Mouse (Mus musculus) adrenal gland, postnatal 36 days (tissue): ENCODE results near the gene Nrbp1. TPM values are rescaled to one million over a fixed set of nuclear protein-coding genes. Genes with fewer than 3 reads are reported as not detected.
A peak's percentile ranks its signal among the peaks of the same experiment; 100 is the strongest.

Experiments used
- DNase-seq, 2 experiments: peaks; one replicate each; pipeline ENCODE4 v3.0.0; 2021; ENCODE audit warnings: mixed read lengths in 1 of 2
- total RNA-seq, 2 experiments: library from RNA; stranded (reverse); gene quantifications; 2 replicates each; pipeline ENCODE4 v1.2.3; 2021

The Nrbp1 gene
- total RNA-seq, 2 experiments from 2014 or later: 80.6 to 95.8 TPM

DNA sequence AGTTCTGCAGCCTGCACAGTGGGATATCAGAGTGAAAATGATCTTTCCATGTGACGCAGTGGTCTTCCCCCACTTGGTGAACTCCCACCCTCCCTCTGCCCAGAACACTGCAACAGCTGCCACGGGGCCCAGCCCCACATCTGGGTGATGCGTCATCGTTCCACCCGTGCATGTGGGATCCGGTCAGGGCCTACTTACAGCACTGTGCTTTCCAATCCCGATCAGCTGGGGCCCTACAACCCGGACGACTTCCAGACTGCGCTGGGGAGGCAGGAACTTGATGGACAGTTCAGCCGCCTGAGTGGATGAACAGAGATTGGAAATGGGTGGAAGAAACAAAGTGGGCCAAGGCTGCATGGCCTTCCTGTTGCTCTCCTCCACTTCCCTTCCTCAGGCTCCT lies 17.0 kb downstream of the Nrbp1 start:
- DNase-seq: no peak

DNA sequence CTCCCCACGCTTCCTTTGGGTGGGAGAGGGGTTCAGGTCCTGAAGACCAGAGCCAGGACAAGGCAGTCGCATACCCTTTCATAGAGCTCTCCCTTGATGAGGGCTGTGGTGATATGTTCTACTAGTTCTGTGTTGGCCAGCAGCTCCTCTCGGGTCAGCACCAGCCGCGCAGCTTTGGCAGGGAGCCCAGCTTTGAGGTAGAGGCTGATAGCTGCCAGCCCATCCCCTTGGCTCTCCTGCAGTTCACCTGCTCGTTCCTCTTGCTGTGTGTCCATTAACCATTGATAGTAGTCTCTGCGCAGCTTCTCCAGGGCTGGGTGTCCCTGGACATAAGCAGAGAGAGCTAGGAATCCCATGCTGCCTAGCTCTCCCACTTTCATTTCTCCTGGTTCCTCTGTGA lies 25.4 kb downstream of the Nrbp1 start:
- no peak for DNase-seq

DNA sequence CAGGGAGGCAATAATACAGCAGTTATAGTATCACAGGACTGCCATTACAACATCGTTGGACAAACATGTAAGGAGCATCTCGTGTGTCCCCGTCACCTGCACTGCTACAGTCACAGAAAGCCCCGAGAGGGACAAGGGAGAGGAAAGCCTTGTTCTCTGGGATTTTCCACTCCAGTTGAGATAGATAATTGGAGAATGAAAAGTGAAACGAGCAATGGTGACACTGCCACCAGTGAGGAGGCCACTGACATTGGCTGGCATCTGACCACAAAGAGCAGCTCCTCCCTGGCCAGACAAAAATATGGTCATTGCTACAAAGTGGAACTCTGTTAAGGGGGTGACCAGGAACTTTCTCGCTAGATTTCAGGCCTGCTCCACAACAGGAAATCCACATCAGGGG lies 27.0 kb downstream of the Nrbp1 start:
- no peak for DNase-seq

DNA sequence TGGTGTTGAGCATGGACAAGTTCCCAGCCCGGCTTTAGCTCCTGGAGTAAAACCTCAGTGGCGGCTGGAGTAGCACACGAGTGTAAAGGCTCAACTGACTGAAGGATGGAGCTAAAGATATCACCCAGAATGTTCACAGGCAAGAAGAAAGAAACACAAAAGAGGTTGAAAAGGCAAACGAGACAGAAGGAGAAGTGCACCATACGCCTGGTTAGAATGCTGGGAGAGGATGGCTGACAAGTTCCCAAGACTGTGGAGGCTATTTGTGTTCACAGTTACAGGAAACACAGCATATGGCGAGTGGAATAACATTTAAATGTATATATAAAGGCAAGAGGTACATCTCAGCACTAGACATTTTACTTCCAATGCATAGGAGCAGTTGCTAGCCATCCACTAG lies 32.4 kb downstream of the Nrbp1 start:
- no peak for DNase-seq

DNA sequence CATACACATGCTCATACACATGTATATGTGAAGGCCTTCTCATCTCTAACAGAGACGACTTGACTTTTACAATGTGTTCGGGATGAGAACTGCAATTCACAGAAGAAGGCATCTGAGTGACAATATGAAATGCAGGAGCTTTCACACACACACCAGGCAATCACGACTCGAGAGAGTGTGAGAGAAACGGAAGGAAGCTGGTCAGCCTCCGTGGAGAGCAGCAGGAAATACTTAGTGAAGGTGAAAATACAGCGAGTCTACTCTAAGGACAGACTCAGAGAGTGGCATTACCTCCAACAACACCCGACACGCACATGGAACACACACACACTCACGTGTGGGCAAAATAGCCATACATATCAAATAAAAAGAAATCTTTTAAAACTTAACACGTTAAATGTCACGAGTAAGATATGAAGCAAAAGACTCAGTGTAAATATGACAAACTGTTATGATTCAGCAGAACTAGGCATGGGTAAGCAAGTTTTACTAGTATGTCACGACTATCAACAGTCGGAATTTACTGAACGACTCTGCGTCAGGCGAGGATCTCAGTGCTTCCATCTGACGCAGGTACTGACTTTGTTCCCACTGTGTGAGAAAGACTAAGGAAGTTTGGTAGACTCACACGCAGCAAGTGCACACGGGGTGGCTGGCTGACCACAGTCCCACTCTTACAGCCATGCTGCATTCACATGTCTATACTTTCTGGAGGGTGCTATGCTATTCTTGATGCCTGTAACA lies 38.8 kb downstream of the Nrbp1 start:
- no peak for DNase-seq

DNA sequence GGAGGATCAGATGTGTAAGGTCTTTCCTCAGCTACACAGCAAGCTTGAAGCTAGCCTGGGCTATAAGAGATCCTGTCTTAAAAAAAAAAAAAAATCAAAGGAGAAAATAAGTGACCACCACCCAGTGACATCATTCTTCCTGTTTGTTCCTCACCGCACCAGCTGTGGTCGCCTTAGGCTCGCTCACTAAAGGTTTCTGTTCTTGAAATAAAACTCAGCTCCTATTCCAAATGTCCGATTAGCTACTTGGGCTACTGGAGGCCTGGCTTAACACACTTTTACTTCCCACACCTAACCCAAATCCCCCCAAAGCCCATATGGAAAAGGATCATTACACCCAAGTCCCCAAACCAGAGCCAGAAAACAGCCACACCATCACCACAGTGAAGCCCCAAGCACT lies 47.6 kb downstream of the Nrbp1 start:
- no peak for DNase-seq

DNA sequence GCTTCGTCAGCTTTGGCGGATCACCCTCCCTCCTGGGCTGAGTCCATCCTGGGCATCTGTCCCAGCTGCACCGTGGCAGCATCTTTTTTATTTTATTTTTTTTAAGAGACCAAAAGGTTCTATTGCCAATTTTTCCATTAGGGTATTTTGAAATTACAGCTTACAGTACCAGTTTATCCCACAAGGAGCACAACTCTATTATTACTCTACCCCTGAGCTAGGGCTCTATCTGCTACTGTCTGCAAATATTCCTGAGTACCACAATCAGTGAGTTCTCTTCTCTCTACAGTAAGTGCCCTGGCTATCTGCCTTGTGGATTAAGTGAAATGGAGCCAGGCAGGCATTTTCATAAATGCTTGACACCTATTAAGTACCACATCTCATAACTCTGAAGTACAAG lies 48.0 kb downstream of the Nrbp1 start:
- DNase-seq: no peak

DNA sequence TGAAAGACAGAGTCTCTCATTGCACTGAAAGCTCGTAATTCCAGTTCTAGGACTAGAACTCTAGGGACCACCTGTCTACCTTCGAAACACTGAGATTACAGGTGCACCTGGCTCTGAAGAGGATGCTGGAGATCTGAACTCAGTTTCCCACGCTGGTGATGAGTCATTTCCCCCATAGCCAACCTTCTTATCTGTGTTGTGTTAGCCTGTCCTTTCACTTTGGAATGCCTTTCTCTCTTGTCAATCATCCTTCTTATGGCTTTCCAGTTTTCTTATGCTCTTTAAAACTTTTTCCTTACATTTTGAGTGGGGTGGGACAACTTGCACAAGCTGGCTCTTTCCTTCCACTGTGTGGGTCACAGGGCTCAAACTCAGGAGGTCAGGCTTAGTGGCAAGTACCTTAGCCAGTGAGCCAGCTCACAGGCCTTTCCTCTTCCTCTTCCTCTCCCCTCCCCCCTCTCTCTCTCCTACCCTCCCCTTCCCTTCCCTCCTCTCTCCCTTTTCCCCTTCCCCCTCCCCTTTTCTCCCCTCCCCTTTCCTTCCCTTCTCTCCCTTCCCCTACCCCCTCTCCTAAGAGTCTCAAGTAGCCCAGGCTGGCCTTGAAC lies 49.1 kb downstream of the Nrbp1 start:
- no peak for DNase-seq

DNA sequence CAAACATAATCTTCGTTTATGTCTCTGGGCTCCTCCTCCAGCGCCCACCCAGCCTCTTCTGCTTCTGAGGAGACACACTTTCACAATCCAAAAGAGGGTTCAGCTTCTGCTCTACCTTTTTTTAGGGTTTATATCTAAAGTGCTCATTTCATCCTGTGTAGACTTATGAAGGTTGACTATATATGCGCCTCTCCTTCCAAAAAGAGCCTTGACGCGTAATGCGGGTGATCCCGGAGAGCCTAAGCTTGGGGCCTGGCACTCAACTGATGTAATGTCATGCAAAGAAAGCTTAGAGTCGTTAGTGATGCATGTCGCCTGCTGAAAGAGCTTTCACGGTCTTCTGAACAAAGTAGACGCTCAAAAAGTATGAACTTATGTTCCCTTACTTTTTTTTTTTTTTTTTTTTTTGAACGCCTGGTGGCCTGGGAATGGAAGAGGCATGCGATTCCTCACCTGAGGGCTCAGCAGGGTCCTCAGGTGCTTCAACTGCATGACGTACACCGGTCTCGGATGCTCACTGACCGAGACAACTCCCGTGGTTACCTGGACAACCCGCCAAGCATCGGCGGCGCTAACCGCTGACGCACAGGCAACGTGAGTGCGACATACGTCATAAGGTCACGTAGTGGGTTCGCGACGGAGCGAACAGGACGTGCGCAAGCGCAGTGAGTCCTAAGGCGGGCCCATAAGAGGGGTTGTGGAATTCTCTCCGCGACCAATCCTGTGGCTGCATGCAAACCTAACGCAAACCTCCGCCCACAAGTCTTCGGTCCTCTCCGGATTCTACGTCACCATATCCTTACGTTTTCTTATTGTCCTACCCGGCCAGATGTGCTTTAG lies 50.1 kb downstream of the Nrbp1 start, which contains the start of gene Ift172:
Gene Ift172, minus strand, starts transcription at position 596 of the 840 bp plus-strand sequence.
- peak; percentile 97 to 98 for DNase-seq

DNA sequence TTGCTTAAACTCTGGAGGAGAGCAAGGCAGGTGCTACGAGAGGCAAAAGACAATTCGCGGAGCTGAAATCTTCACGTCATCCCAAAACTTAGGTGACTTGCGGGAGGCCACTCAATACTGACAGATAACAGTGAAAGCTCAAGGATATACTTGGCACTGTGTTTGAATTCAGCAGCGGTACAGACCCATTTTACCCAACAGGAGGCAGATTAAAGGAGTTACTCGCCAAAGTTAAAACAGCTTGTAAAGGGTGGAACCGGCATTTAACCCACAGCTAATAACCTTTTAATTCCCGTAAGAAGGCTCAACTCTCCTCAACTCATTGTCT lies 50.7 kb downstream of the Nrbp1 start:
- DNase-seq: no peak

DNA sequence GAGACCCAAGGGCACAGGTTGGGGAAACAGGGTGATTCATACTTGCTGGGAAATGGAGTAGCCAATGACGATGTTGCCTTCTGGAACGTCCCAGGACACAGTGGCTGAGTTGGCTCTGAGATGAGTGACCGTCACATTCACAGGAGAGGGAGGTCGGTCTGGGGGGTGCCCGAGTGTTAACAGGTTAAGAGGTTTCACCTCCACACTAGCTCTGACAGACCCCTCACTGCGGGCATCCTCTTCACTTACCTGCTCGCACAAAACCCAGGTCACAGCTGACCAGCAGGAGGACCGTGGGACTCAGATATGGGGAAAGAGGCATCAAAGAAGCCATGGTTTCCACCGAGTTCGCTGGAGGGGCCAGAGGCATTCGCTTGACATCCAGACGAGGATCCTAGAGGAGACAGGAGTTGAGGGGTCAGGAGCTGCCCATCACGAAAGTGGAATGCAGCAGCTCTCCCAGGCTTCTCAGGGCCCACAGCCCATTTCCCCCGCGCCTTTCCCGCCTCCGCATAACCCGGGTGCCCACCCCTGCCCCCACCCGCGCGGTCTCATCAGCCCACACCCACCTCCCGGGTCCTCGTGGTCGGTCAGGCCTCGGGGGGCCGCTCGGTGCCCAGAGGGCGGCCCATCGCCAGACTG lies 54.4 kb downstream of the Nrbp1 start:
- peak; percentile 36 to 38 for DNase-seq

DNA sequence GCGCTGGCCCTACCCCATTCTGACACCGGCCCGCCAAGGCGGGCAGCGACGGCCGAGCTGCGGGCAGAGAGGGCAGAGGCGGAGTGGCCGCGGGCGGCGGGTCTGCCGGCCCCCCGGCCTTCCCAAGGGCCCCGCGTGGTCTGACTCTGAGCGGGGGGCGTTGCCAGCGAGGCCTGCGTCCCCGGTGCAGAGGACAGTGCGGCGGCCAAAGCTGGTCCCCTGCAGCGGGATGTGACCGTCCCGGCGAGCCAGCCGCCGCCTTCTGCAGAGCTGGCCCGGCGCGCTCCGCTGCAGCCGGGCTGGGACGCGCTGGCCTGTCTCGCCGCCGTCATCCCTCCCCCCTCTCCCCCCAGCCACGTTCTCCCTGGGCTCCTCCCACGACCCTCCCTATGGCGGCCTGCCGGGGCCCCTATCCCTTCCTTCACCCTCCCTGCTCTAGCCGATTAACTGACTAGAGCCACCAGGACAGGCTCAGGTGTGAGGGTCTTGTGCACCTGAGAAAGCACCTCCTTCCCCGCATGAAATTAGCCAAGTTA lies 55.0 kb downstream of the Nrbp1 start, which contains the start of gene Fndc4:
Gene Fndc4, minus strand, starts transcription at position 475 of the 536 bp plus-strand sequence.
- peak; percentile 36 to 58 for DNase-seq

DNA sequence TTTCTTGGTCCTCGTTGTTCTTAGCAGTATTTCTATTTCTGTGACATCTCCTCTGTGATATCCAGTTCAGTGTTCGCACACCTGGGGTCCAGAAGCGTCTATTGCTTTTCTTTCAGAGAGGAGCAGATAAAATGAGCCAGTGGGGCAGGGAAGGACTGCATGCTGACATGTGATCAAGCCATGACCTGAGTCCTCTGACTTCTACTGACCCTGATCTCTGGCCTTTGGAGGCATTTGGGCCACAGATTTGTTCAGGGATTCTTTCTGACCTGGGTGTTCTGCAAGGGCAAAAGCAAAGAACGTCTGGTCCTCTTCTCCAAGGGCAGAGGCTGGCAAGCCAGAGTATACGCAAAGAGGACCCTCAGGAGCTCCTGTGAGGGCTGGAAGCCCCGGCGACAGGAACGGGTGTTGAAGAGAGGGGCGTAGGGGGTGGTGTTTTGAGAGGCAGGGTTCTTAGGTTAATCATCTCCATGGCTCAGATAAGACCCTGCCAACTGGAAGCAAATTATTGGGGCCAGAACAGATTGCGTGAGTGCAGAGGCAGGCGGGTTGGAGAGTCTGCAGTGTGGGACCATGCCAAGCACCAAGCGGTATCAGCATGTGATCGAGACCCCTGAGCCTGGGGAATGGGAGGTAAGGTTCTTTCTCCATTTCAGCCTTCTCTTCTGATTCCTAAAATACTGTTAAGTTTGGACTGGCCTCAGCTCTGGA lies 56.5 kb downstream of the Nrbp1 start, which contains the start of gene Gckr:
Gene Gckr, plus strand, starts transcription at position 397 of the 711 bp plus-strand sequence.
- no peak for DNase-seq

DNA sequence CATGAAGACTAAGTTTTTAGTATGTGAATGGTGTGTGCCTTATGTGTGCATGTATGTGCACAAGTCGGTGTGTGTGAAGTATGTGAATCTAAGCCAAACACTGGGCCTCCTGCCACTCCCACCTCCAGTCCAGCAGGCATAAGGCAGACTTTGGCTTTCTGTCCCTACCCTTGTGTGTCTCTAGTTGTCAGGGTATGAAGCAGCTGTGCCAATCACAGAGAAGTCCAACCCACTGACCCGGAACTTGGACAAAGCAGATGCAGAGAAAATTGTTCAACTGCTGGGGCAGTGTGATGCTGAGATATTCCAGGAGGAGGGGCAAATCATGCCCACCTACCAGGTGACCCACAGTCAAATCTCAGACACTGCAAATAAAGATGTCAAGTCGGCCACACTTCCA lies 57.3 kb downstream of the Nrbp1 start:
- no peak for DNase-seq

DNA sequence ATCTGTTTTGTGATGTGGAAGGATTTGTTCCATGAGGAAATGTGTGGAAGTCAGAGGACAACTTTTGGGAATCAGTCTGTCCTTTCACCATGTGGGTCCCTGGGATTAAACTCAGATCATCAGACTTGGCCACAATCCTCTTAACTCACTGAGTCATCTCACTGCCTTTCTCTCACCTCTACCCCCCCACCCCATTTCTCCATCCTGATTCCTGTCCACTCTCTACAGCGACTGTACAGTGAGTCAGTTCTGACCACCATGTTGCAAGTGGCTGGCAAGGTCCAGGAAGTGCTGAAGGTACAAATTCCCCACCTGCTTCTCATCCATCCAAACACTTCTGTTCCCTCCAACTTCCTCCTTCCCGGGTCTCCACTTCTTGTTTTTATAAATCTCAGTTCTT lies 57.8 kb downstream of the Nrbp1 start:
- DNase-seq: no peak

Other genes with a start within 250 kb of the Nrbp1 start
- gene Atraid, start 192.6 kb upstream of the Nrbp1 start, total RNA-seq: 100 to 1,000 TPM; 106 to 128 TPM
- 10 to 100 TPM; 26.6 to 30.3 TPM for gene Slc5a6, start 191.9 kb upstream of the Nrbp1 start, total RNA-seq
- 10 to 100 TPM; 22.9 to 29.7 TPM for gene Cad, start 186.1 kb upstream of the Nrbp1 start, total RNA-seq
- not detected for gene Dnajc5g, start 134.6 kb upstream of the Nrbp1 start, total RNA-seq
- not detected for gene Slc30a3, start 132.6 kb upstream of the Nrbp1 start, total RNA-seq
- under 1 TPM in 1 of 2 experiments, not detected in 1; 0.20 TPM for gene Trim54, start 124.2 kb upstream of the Nrbp1 start, total RNA-seq
- gene Ucn, start 102.0 kb upstream of the Nrbp1 start, total RNA-seq: not detected
- gene Mpv17, start 86.6 kb upstream of the Nrbp1 start, total RNA-seq: 10 to 100 TPM; 57.5 to 62.1 TPM
- under 1 TPM; 0.60 to 0.79 TPM for gene Gm29609, start 61.0 kb upstream of the Nrbp1 start, total RNA-seq
- 10 to 100 TPM; 53.8 to 64.0 TPM for gene Gtf3c2, start 60.7 kb upstream of the Nrbp1 start, total RNA-seq
- 100 to 1,000 TPM; 106 to 110 TPM for gene Snx17, start 47.6 kb upstream of the Nrbp1 start, total RNA-seq
- 10 to 100 TPM; 43.2 to 60.5 TPM for gene Eif2b4, start 47.4 kb upstream of the Nrbp1 start, total RNA-seq
- 10 to 100 TPM; 28.1 to 34.1 TPM for gene Zfp513, start 38.6 kb upstream of the Nrbp1 start, total RNA-seq
- 100 to 1,000 TPM; 105 to 129 TPM for gene Ppm1g, start 20.2 kb upstream of the Nrbp1 start, total RNA-seq
- gene Gm9970, start 368 bp downstream of the Nrbp1 start, total RNA-seq: not detected
- 1 to 10 TPM; 3.7 to 4.1 TPM for gene Krtcap3, start 10.8 kb downstream of the Nrbp1 start, total RNA-seq
- 10 to 100 TPM; 30.4 to 39.0 TPM for gene Ift172, start 50.3 kb downstream of the Nrbp1 start, total RNA-seq
- 10 to 100 TPM in 1 of 2 experiments, 1 to 10 TPM in 1; 7.5 to 13.8 TPM for gene Fndc4, start 55.2 kb downstream of the Nrbp1 start, total RNA-seq
- under 1 TPM in 1 of 2 experiments, not detected in 1; 0.43 TPM for gene Gckr, start 56.6 kb downstream of the Nrbp1 start, total RNA-seq
- 10 to 100 TPM; 20.0 to 20.6 TPM for gene Zfp512, start 211.6 kb downstream of the Nrbp1 start, total RNA-seq
- gene 4930548H24Rik, start 244.9 kb downstream of the Nrbp1 start, total RNA-seq: not detected